Comparison of ENCODE assay signal across 23 mouse cellular contexts in genomic region chr2:64048142-64048541, GRCm38 (mm10). TPM values are rescaled to one million over a fixed set of nuclear protein-coding genes. Genes with fewer than 3 reads are reported as not detected.
A peak's percentile ranks its signal among the peaks of the same experiment; 100 is the strongest.
DNase-seq lines count a peak whose midpoint lies in the region; ATAC-seq and TF ChIP-seq lines count a peak whose summit lies in the region.
"Had no signal": no experiment of that assay in that cellular context is flagged by ENCODE, and none has a peak within 500 bp of the region (broad histone marks: within the 10 kb centered on the region; RNA-seq: fewer than 3 reads in every experiment).

No protein-coding gene starts in this region.

- no peaks in the 10 kb centered on the region for H3K27me3 ChIP-seq in heart, postnatal 0 days (ENCODE audit: control insufficient read depth, insufficient read depth, low read length)
- H3K27me3 ChIP-seq in neural tube, embryonic 12.5 days (replicated peaks): no peaks in the 10 kb centered on the region
- no peaks in the 10 kb centered on the region for H3K27me3 ChIP-seq in neural tube, embryonic 13.5 days
- no peaks in the 10 kb centered on the region for H3K27me3 ChIP-seq in neural tube, embryonic 15.5 days (replicated peaks)
- H3K27me3 ChIP-seq in neural tube, embryonic 14.5 days (ENCODE audit: control insufficient read depth, insufficient read depth, low read length): no peaks in the 10 kb centered on the region
- H3K27me3 ChIP-seq: CH12.LX had no signal

- TF ChIP-seq EP300 in heart, postnatal 0 days (IDR thresholded peaks at IDR 0.05; ENCODE audit: low read depth): no peak

- H3K4me2 ChIP-seq in heart, postnatal 0 days (ENCODE audit: low read depth, low read length): no peak overlapping the region
- no peak overlapping the region for H3K4me2 ChIP-seq in neural tube, embryonic 12.5 days (replicated peaks)
- H3K4me2 ChIP-seq in neural tube, embryonic 13.5 days: no peak overlapping the region
- H3K4me2 ChIP-seq in neural tube, embryonic 15.5 days: no peak overlapping the region
- no peak overlapping the region for H3K4me2 ChIP-seq in neural tube, embryonic 14.5 days (ENCODE audit: low read depth, low read length)

- TF ChIP-seq CTCF in heart, postnatal 0 days (IDR thresholded peaks at IDR 0.05; ENCODE audit: low read depth): no peak

- H3K27ac ChIP-seq in heart, postnatal 0 days (ENCODE audit: low read depth): 0 out of 2 replicates have a peak overlapping the region, but pooled peaks have one; percentile 20
- H3K27ac ChIP-seq in neural tube, embryonic 12.5 days: no peak overlapping the region
- no peak overlapping the region for H3K27ac ChIP-seq in neural tube, embryonic 13.5 days (replicated peaks)
- H3K27ac ChIP-seq in neural tube, embryonic 15.5 days (replicated peaks): no peak overlapping the region
- no peak overlapping the region for H3K27ac ChIP-seq in neural tube, embryonic 14.5 days (ENCODE audit: low read depth, low read length)

- no peak overlapping the region for H3K4me3 ChIP-seq in heart, postnatal 0 days (ENCODE audit: low read depth, low read length)
- no peak overlapping the region for H3K4me3 ChIP-seq in neural tube, embryonic 12.5 days
- H3K4me3 ChIP-seq in neural tube, embryonic 13.5 days: no peak overlapping the region
- H3K4me3 ChIP-seq in neural tube, embryonic 15.5 days (replicated peaks): no peak overlapping the region
- no peak overlapping the region for H3K4me3 ChIP-seq in neural tube, embryonic 14.5 days (ENCODE audit: low read depth, low read length)

- H3K4me1 ChIP-seq in heart, postnatal 0 days (ENCODE audit: control insufficient read depth, insufficient read depth): peaks cover 42% of the 10 kb centered on the region
- H3K4me1 ChIP-seq in neural tube, embryonic 12.5 days: no peaks in the 10 kb centered on the region
- H3K4me1 ChIP-seq in neural tube, embryonic 13.5 days (replicated peaks): peaks cover 13% of the 10 kb centered on the region; the same call in 1 of the 2 replicates
- H3K4me1 ChIP-seq in neural tube, embryonic 15.5 days: 0 out of 2 replicates have a peak, but pooled peaks cover 2% of the 10 kb centered on the region
- no peaks in the 10 kb centered on the region; the same call in 1 of the 2 replicates for H3K4me1 ChIP-seq in neural tube, embryonic 14.5 days (ENCODE audit: control insufficient read depth, insufficient read depth, low read length)

- no peak for DNase-seq in heart, postnatal 0 days (ENCODE audit: low spot score)
- DNase-seq in heart, postnatal 10 days: no peak
- DNase-seq in neural tube, embryonic 10.5 days (ENCODE audit: extremely low spot score, low spot score): no peak
- no peak for DNase-seq in layer of hippocampus, postnatal 14 days (ENCODE audit: low spot score in 2 of 2)
- DNase-seq: adrenal gland, adult 2 months; adrenal gland, adult 8-10 months; adrenal gland, postnatal 10 days; adrenal gland, postnatal 14 days; adrenal gland, postnatal 25 days; adrenal gland, postnatal 36 days; B cell, adult 2 months; cerebellum, adult 11 months; cerebellum, adult 11-12 months had no signal

- H3K9ac ChIP-seq in heart, postnatal 0 days (replicated peaks; ENCODE audit: low read depth, low read length): no peak overlapping the region
- H3K9ac ChIP-seq in neural tube, embryonic 12.5 days: no peak overlapping the region
- no peak overlapping the region for H3K9ac ChIP-seq in neural tube, embryonic 13.5 days
- H3K9ac ChIP-seq in neural tube, embryonic 15.5 days (replicated peaks): no peak overlapping the region
- no peak overlapping the region for H3K9ac ChIP-seq in neural tube, embryonic 14.5 days (replicated peaks; ENCODE audit: low read depth, low read length)

- whole genome bisulfite sequencing in heart, postnatal 0 days: 72% methylated on average over 2 of the region's 2 CpGs
- 69% methylated on average over 2 of the region's 2 CpGs for whole genome bisulfite sequencing in neural tube, embryonic 12.5 days
- 68% methylated on average over 2 of the region's 2 CpGs for WGBS in neural tube, embryonic 13.5 days
- WGBS in neural tube, embryonic 15.5 days: 68% methylated on average over 2 of the region's 2 CpGs
- 70% methylated on average over 2 of the region's 2 CpGs for WGBS in neural tube, embryonic 14.5 days

- no peaks in the 10 kb centered on the region for H3K36me3 ChIP-seq in heart, postnatal 0 days (replicated peaks; ENCODE audit: control insufficient read depth, insufficient read depth, low read length)
- H3K36me3 ChIP-seq in neural tube, embryonic 12.5 days: no peaks in the 10 kb centered on the region
- no peaks in the 10 kb centered on the region for H3K36me3 ChIP-seq in neural tube, embryonic 13.5 days
- no peaks in the 10 kb centered on the region for H3K36me3 ChIP-seq in neural tube, embryonic 15.5 days
- no peaks in the 10 kb centered on the region for H3K36me3 ChIP-seq in neural tube, embryonic 14.5 days (ENCODE audit: control insufficient read depth, insufficient read depth, low read length)
- H3K36me3 ChIP-seq: G1E had no signal

- no peaks in the 10 kb centered on the region for H3K9me3 ChIP-seq in heart, postnatal 0 days (replicated peaks; ENCODE audit: control insufficient read depth, low read length)
- H3K9me3 ChIP-seq in neural tube, embryonic 12.5 days: no peaks in the 10 kb centered on the region
- H3K9me3 ChIP-seq in neural tube, embryonic 13.5 days: no peaks in the 10 kb centered on the region
- no peaks in the 10 kb centered on the region for H3K9me3 ChIP-seq in neural tube, embryonic 15.5 days (replicated peaks)
- no peaks in the 10 kb centered on the region for H3K9me3 ChIP-seq in neural tube, embryonic 14.5 days (ENCODE audit: control insufficient read depth, low read length)
- H3K9me3 ChIP-seq: G1E had no signal

- intact Hi-C loops in heart, postnatal 10 days (cut with DNase I): no loop called here

- no peak for ATAC-seq in heart, postnatal 0 days (ENCODE audit: insufficient read depth, low read depth)
- peak; percentile 53; the same call in 1 of the 2 replicates for ATAC-seq in neural tube, embryonic 12.5 days (ENCODE audit: low FRiP score, low read depth)
- 0 out of 2 replicates have a peak, but pooled peaks have one; percentile 53 for ATAC-seq in neural tube, embryonic 13.5 days (ENCODE audit: low read depth)
- no peak for ATAC-seq in neural tube, embryonic 15.5 days (ENCODE audit: low FRiP score)
- ATAC-seq in neural tube, embryonic 14.5 days (ENCODE audit: low read depth): 0 out of 2 replicates have a peak, but pooled peaks have one; percentile 34
- ATAC-seq: activated CD4-positive, CD25-positive, alpha-beta regulatory T cell, adult 4 months; CD4-positive, CD25-positive, alpha-beta regulatory T cell, adult 4 months; Patski had no signal

RNA-seq across cellular contexts. Expression of gene Fign, which starts 49.7 kb away (rescaled TPM):
- total RNA-seq in heart, postnatal 0 days (2014; rRNA removed; ENCODE audit: low replicate concordance): 5.2 and 12.8 TPM in 2 replicates
- polyA plus RNA-seq in heart, postnatal 0 days (2015; fragmentation: Nextera tagmentation; extraction: Ambion mirVana): 5.4 and 6.4 TPM in 2 replicates
- 10 to 100 TPM in 1 of 2 experiments, 1 to 10 TPM in 1; 7.9 to 12.4 TPM for total RNA-seq in heart, postnatal 10 days (2021)
- 15.2 and 16.2 TPM in 2 replicates for polyA plus RNA-seq in neural tube, embryonic 12.5 days (2016; fragmentation: Nextera tagmentation; extraction: Ambion mirVana)
- 16.5 and 19.9 TPM in 2 replicates for polyA plus RNA-seq in neural tube, embryonic 13.5 days (2015; fragmentation: Nextera tagmentation; extraction: Ambion mirVana)
- polyA plus RNA-seq in neural tube, embryonic 15.5 days (2015; fragmentation: Nextera tagmentation; extraction: Ambion mirVana): 8.6 and 11.0 TPM in 2 replicates
- polyA plus RNA-seq in neural tube, embryonic 14.5 days (2014; fragmentation: Nextera tagmentation; extraction: Ambion mirVana): 16.4 and 17.5 TPM in 2 replicates
- 1 to 10 TPM; 1.8 to 2.5 TPM for total RNA-seq in layer of hippocampus, postnatal 14 days (2021)
- total RNA-seq: CH12.LX, MEL had no signal
- polyA plus RNA-seq: G1E, Patski had no signal

Comparison
In these comparisons a context has a peak if more than half of its experiments do, and no peak if none do; other contexts are left out.
1. ATAC-seq: peak in neural tube, embryonic 12.5 days (single experiment), neural tube, embryonic 13.5 days (single experiment) and neural tube, embryonic 14.5 days (single experiment); none in heart, postnatal 0 days (single experiment) and neural tube, embryonic 15.5 days (single experiment).